ENCODE assay signal across 27 mouse cellular contexts in genomic region chr17:73056616-73057015, GRCm38 (mm10). TPM values are rescaled to one million over a fixed set of nuclear protein-coding genes. Genes with fewer than 3 reads are reported as not detected.
"Had no signal": no experiment of that assay in that cellular context is flagged by ENCODE, and none has a peak within 500 bp of the region (broad histone marks: within the 10 kb centered on the region; RNA-seq: fewer than 3 reads in every experiment).

No protein-coding gene starts in this region.

- H3K27ac ChIP-seq: embryonic facial prominence, embryonic 10.5 days; embryonic facial prominence, embryonic 12.5 days; embryonic facial prominence, embryonic 13.5 days; embryonic facial prominence, embryonic 15.5 days; forebrain, embryonic 10.5 days; forebrain, embryonic 12.5 days; forebrain, embryonic 13.5 days; forebrain, embryonic 15.5 days; gastrocnemius, adult 2 months; heart, adult 2 months had no signal

- H3K4me3 ChIP-seq: embryonic facial prominence, embryonic 10.5 days; embryonic facial prominence, embryonic 12.5 days; embryonic facial prominence, embryonic 13.5 days; embryonic facial prominence, embryonic 15.5 days; erythroblast, embryonic 14.5 days; forebrain, embryonic 10.5 days; forebrain, embryonic 12.5 days; forebrain, embryonic 13.5 days; forebrain, embryonic 15.5 days; gastrocnemius, adult 2 months; heart, adult 2 months had no signal

- H3K36me3 ChIP-seq: embryonic facial prominence, embryonic 10.5 days; embryonic facial prominence, embryonic 12.5 days; embryonic facial prominence, embryonic 13.5 days; embryonic facial prominence, embryonic 15.5 days; forebrain, embryonic 10.5 days; forebrain, embryonic 12.5 days; forebrain, embryonic 15.5 days had no signal

- H3K9ac ChIP-seq: embryonic facial prominence, embryonic 12.5 days; embryonic facial prominence, embryonic 13.5 days; embryonic facial prominence, embryonic 15.5 days; forebrain, embryonic 12.5 days; forebrain, embryonic 13.5 days; forebrain, embryonic 15.5 days; forebrain, postnatal 0 days had no signal

- H3K4me1 ChIP-seq: forebrain, embryonic 15.5 days had no signal

- DNase-seq: cerebellum, adult 2 months; cerebellum, adult 8-10 months; cerebellum, adult 9-10 months; cerebellum, adult 9-11 months; cerebellum, postnatal 10 days; cerebellum, postnatal 14 days; cerebellum, postnatal 25 days; cerebellum, postnatal 36 days; embryo, embryonic 11 days; forebrain, postnatal 0 days; gastrocnemius, adult 2 months; gastrocnemius, postnatal 10 days; gastrocnemius, postnatal 14 days; gastrocnemius, postnatal 25 days; gastrocnemius, postnatal 36 days had no signal

- ATAC-seq: forebrain, embryonic 13.5 days; forebrain, embryonic 14.5 days; forebrain, embryonic 15.5 days; forebrain, embryonic 16.5 days; forebrain, postnatal 0 days had no signal

- H3K27me3 ChIP-seq: embryonic facial prominence, embryonic 12.5 days; embryonic facial prominence, embryonic 15.5 days; forebrain, embryonic 12.5 days; forebrain, embryonic 13.5 days; forebrain, embryonic 15.5 days had no signal

- H3K9me3 ChIP-seq: embryonic facial prominence, embryonic 10.5 days; embryonic facial prominence, embryonic 12.5 days; embryonic facial prominence, embryonic 13.5 days; embryonic facial prominence, embryonic 15.5 days; forebrain, embryonic 10.5 days; forebrain, embryonic 12.5 days; forebrain, embryonic 13.5 days; forebrain, embryonic 15.5 days had no signal

- H3K4me2 ChIP-seq: embryonic facial prominence, embryonic 12.5 days; embryonic facial prominence, embryonic 13.5 days; embryonic facial prominence, embryonic 15.5 days; forebrain, embryonic 12.5 days; forebrain, embryonic 13.5 days; forebrain, embryonic 15.5 days had no signal

RNA-seq across cellular contexts. Expression of gene Lclat1, which starts 51.2 kb away (rescaled TPM):
- polyA plus RNA-seq: erythroblast, embryonic 14.5 days had no signal
